In the genomic region with DNA sequence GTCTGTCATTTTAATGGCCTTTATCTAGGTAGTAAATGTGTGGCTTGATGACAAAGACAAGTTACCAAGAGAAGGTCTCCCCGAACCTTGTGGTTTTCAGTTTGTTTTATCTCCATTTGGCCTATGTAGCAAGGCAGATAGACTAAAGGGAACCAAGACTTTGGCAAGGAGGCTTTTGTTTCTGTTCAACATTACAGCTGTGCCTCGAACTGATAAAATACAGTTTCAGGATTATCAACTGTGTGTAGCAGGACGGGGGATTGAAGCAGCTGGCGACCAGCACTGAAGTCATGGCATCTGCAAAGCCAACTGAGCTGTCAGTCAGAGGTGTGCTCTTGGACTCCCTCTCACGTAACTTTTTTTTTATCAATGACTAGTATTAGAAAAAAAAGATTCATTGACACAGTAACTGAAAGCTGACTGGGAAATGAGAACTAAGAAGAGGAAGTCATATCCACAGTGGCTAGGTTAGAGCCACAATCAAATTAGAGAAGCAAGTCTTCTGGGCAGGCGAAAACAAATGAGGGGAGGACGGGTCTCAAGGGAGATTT, we compare ENCODE assay signal across 14 mouse cellular contexts. TPM values are rescaled to one million over a fixed set of nuclear protein-coding genes. Genes with fewer than 3 reads are reported as not detected.
A peak's percentile ranks its signal among the peaks of the same experiment; 100 is the strongest.
DNase-seq lines count a peak whose midpoint lies in the region; ATAC-seq and TF ChIP-seq lines count a peak whose summit lies in the region.
"Had no signal": no experiment of that assay in that cellular context is flagged by ENCODE, and none has a peak within 500 bp of the region (broad histone marks: within the 10 kb centered on the region; RNA-seq: fewer than 3 reads in every experiment).

No protein-coding gene starts in this region.

- TF ChIP-seq CTCF in lung, adult 2 months (IDR thresholded peaks at IDR 0.05; ENCODE audit: insufficient read depth, low read length), result no peak
- no peak for TF ChIP-seq CTCF in bone marrow, adult 2 months (IDR thresholded peaks at IDR 0.05; ENCODE audit: control insufficient read depth, insufficient read depth, low read length)
- no peak for TF ChIP-seq CTCF in left cerebral cortex, adult 2 months (IDR thresholded peaks at IDR 0.05)

- no peaks in the 10 kb centered on the region for H3K27me3 ChIP-seq in liver, embryonic 13.5 days
- H3K27me3 ChIP-seq in hindbrain, embryonic 11.5 days (ENCODE audit: control insufficient read depth, insufficient read depth, low read length), result no peaks in the 10 kb centered on the region
- H3K27me3 ChIP-seq: neural tube, embryonic 12.5 days had no signal

- H3K27ac ChIP-seq in bone marrow, adult 2 months (ENCODE audit: control insufficient read depth, insufficient read depth, low read depth, low read length, poor library complexity), result no peak overlapping the region
- peak overlapping the region; percentile 37 for H3K27ac ChIP-seq in liver, embryonic 13.5 days
- no peak overlapping the region for H3K27ac ChIP-seq in hindbrain, embryonic 11.5 days (ENCODE audit: low read depth, low read length)
- H3K27ac ChIP-seq in left cerebral cortex, adult 2 months, result no peak overlapping the region
- H3K27ac ChIP-seq: embryonic facial prominence, embryonic 10.5 days; hindbrain, embryonic 10.5 days; neural tube, embryonic 12.5 days had no signal

- no peak for TF ChIP-seq POLR2A in lung, adult 2 months (IDR thresholded peaks at IDR 0.05; ENCODE audit: borderline replicate concordance, extremely low read depth, low read depth, low read length)
- no peak for TF ChIP-seq POLR2A in bone marrow, adult 2 months (IDR thresholded peaks at IDR 0.05; ENCODE audit: borderline replicate concordance, control insufficient read depth, low read depth, low read length)

- no peaks in the 10 kb centered on the region for H3K36me3 ChIP-seq in liver, embryonic 13.5 days
- H3K36me3 ChIP-seq in hindbrain, embryonic 11.5 days (ENCODE audit: control insufficient read depth, insufficient read depth, low read length), result no peaks in the 10 kb centered on the region
- H3K36me3 ChIP-seq: embryonic facial prominence, embryonic 10.5 days; hindbrain, embryonic 10.5 days; neural tube, embryonic 12.5 days had no signal

- H3K4me3 ChIP-seq in lung, adult 2 months (replicated peaks; ENCODE audit: extremely low read depth, low read depth, low read length), result peak overlapping the region; percentile 42
- peak overlapping the region; percentile 56 for H3K4me3 ChIP-seq in bone marrow, adult 2 months (replicated peaks; ENCODE audit: control insufficient read depth, low read depth, low read length)
- H3K4me3 ChIP-seq in liver, embryonic 13.5 days (replicated peaks), result peak overlapping the region; percentile 22
- no peak overlapping the region for H3K4me3 ChIP-seq in hindbrain, embryonic 11.5 days (ENCODE audit: low read depth, low read length)
- no peak overlapping the region for H3K4me3 ChIP-seq in left cerebral cortex, adult 2 months
- H3K4me3 ChIP-seq: embryonic facial prominence, embryonic 10.5 days; hindbrain, embryonic 10.5 days; neural tube, embryonic 12.5 days had no signal

- intact Hi-C loops in left cerebral cortex, adult 2 months (cut with DNase I), result loop anchor here (5.0 to 10.0 kb wide), 4 partner anchors 82 to 427 kb away; no protein-coding TSS in a partner anchor

- H3K4me1 ChIP-seq in lung, adult 2 months (ENCODE audit: control insufficient read depth, insufficient read depth, low read length), result peaks cover 2% of the 10 kb centered on the region; the same call in 1 of the 2 replicates
- no peaks in the 10 kb centered on the region; the same call in 1 of the 2 replicates for H3K4me1 ChIP-seq in bone marrow, adult 2 months (ENCODE audit: control insufficient read depth, insufficient read depth, low read length)
- peaks cover 36% of the 10 kb centered on the region for H3K4me1 ChIP-seq in liver, embryonic 13.5 days (replicated peaks)
- H3K4me1 ChIP-seq in hindbrain, embryonic 11.5 days (replicated peaks; ENCODE audit: control insufficient read depth, insufficient read depth, low read length), result 0 out of 2 replicates have a peak, but pooled peaks cover 3% of the 10 kb centered on the region

- no peaks in the 10 kb centered on the region for H3K9me3 ChIP-seq in liver, embryonic 13.5 days (replicated peaks)
- H3K9me3 ChIP-seq in hindbrain, embryonic 11.5 days (ENCODE audit: control insufficient read depth, low read length), result no peaks in the 10 kb centered on the region
- H3K9me3 ChIP-seq: embryonic facial prominence, embryonic 10.5 days; hindbrain, embryonic 10.5 days; neural tube, embryonic 12.5 days had no signal

- peak; percentile 72 for ATAC-seq in liver, embryonic 13.5 days (ENCODE audit: low read depth)
- peak; percentile 68 for ATAC-seq in neutrophil, adult 5-6 weeks (ENCODE audit: extremely low read depth, insufficient number of reproducible peaks, low FRiP score, poor library complexity, severe bottlenecking)
- no peak for ATAC-seq in hindbrain, embryonic 11.5 days (ENCODE audit: low FRiP score)
- ATAC-seq: forebrain, embryonic 16.5 days had no signal

- peak overlapping the region; percentile 51 for H3K4me2 ChIP-seq in liver, embryonic 13.5 days
- H3K4me2 ChIP-seq in hindbrain, embryonic 11.5 days (replicated peaks; ENCODE audit: low read depth, low read length), result no peak overlapping the region
- H3K4me2 ChIP-seq: neural tube, embryonic 12.5 days had no signal

- WGBS in lung, adult 2 months, result 57% methylated on average over 7 of the region's 7 CpGs
- 1% methylated on average over 7 of the region's 7 CpGs for WGBS in bone marrow, adult 2 months
- WGBS in liver, embryonic 13.5 days (ENCODE audit: insufficient replicate concordance), result 7% methylated on average over 7 of the region's 7 CpGs
- WGBS in hindbrain, embryonic 11.5 days, result 62% methylated on average over 7 of the region's 7 CpGs

- peak overlapping the region; percentile 36; the same call in 1 of the 2 replicates for H3K9ac ChIP-seq in liver, embryonic 13.5 days
- H3K9ac ChIP-seq in hindbrain, embryonic 11.5 days (ENCODE audit: low read depth, low read length), result no peak overlapping the region
- H3K9ac ChIP-seq: neural tube, embryonic 12.5 days had no signal

- no peak for DNase-seq in lung, adult 2 months
- DNase-seq in lung, postnatal 10 days, result no peak
- peak; percentile 64 for DNase-seq in liver, embryonic 13.5 days
- DNase-seq in hindbrain, embryonic 11.5 days (ENCODE audit: low spot score), result no peak
- no peak for DNase-seq in adrenal gland, adult 8-10 months
- no peak for DNase-seq in left cerebral cortex, adult 2 months (ENCODE audit: extremely low spot score in 1 of 2, low spot score in 2 of 2)
- DNase-seq: kidney, adult 2 months; right cerebral cortex, postnatal 14 days had no signal

RNA-seq across cellular contexts. Expression of gene Rictor, which starts 2.8 kb away (rescaled TPM):
- 6.2 and 10.3 TPM in 2 replicates for polyA plus RNA-seq in lung, adult 2 months (2012; rRNA removed)
- polyA plus RNA-seq in bone marrow, adult 2 months (2011; ENCODE audit: insufficient read depth, insufficient read length, low replicate concordance, missing spikeins), result 5.9 and 6.3 TPM in 2 replicates
- polyA plus RNA-seq in liver, embryonic 13.5 days (2015; fragmentation: Nextera tagmentation; extraction: Ambion mirVana), result 17.6 and 21.4 TPM in 2 replicates
- total RNA-seq in neutrophil, adult 5-6 weeks (2017), result 96.7 and 109 TPM in 2 replicates
- 51.7 and 57.6 TPM in 2 replicates for polyA plus RNA-seq in hindbrain, embryonic 11.5 days (2014; fragmentation: Nextera tagmentation; extraction: Ambion mirVana)
- total RNA-seq in adrenal gland, adult 8-10 months (2022), result 10 to 100 TPM; 24.4 to 40.5 (median 28.9) TPM
- total RNA-seq in left cerebral cortex, adult 2 months (2021), result 10 to 100 TPM; 39.6 to 47.5 TPM

Comparison
In these comparisons a context has a peak if more than half of its experiments do, and no peak if none do; other contexts are left out.
1. H3K4me3 ChIP-seq: peak in lung, adult 2 months (single experiment), bone marrow, adult 2 months (single experiment) and liver, embryonic 13.5 days (single experiment); none in hindbrain, embryonic 11.5 days (single experiment) and left cerebral cortex, adult 2 months (single experiment).